Mouse (Mus musculus) cerebellum, postnatal 10 days (tissue): ENCODE measurements at regions not wholly inside any gene's neighbourhood (a gene's known extent, or its start where the extent isn't known, plus 50 kb on each side); places are given as distances from the start of the nearest gene placed in this dataset.
A peak's percentile ranks its signal among the peaks of the same experiment; 100 is the strongest.

Source experiments
- DNase-seq, 2 experiments: peaks; one replicate each; pipeline ENCODE4 v3.0.0; 2021; ENCODE audit warnings: mixed read lengths in 2 of 2

- no peak for DNase-seq
Observed at GRCm38 (mm10) chr11:31530851-31531250, 140.8 kb downstream of the Bod1 start.

- no peak for DNase-seq
Observed at GRCm38 (mm10) chr11:31529686-31530085, 142.0 kb downstream of the Bod1 start.

- no peak for DNase-seq
Observed at GRCm38 (mm10) chr11:31524708-31525107, 147.0 kb downstream of the Bod1 start.

GRCm38 (mm10) chr11:31524065-31524618 is 147.5 kb downstream of the Bod1 start:
- no peak for DNase-seq

GRCm38 (mm10) chr11:31522127-31522526 is 149.6 kb downstream of the Bod1 start:
- no peak for DNase-seq

GRCm38 (mm10) chr11:31520909-31521308 is 150.8 kb downstream of the Bod1 start:
- DNase-seq: no peak

- DNase-seq: no peak
Observed at GRCm38 (mm10) chr11:31503239-31503916, 133.5 kb upstream of the Stc2 start.

GRCm38 (mm10) chr11:31485429-31485828 is 115.6 kb upstream of the Stc2 start:
- DNase-seq: no peak

- peak; percentile 57 to 71 for DNase-seq
Observed at GRCm38 (mm10) chr11:31481057-31481340, 111.1 kb upstream of the Stc2 start.

GRCm38 (mm10) chr11:31480225-31481056 is 110.6 kb upstream of the Stc2 start:
- DNase-seq: peak in 1 of 2 experiments; percentile 53

GRCm38 (mm10) chr11:31477763-31478162 is 107.9 kb upstream of the Stc2 start:
- DNase-seq: no peak

- no peak for DNase-seq
Observed at GRCm38 (mm10) chr11:31477104-31477503, 107.2 kb upstream of the Stc2 start.

GRCm38 (mm10) chr11:31473017-31473416 is 103.1 kb upstream of the Stc2 start:
- no peak for DNase-seq

GRCm38 (mm10) chr11:31470681-31471414 is 101.0 kb upstream of the Stc2 start:
- DNase-seq: no peak

- no peak for DNase-seq
Observed at GRCm38 (mm10) chr11:31464844-31465243, 95.0 kb upstream of the Stc2 start.

GRCm38 (mm10) chr11:31462440-31462839 is 92.6 kb upstream of the Stc2 start:
- no peak for DNase-seq

GRCm38 (mm10) chr11:31461824-31462223 is 92.0 kb upstream of the Stc2 start:
- DNase-seq: no peak

GRCm38 (mm10) chr11:31461348-31461747 is 91.5 kb upstream of the Stc2 start:
- DNase-seq: no peak

GRCm38 (mm10) chr11:31427374-31427773 is 57.5 kb upstream of the Stc2 start:
- DNase-seq: no peak
